Mouse (Mus musculus) limb, embryonic 12.5 days (tissue): ENCODE measurements around the gene Hoxd8. TPM values are rescaled to one million over a fixed set of nuclear protein-coding genes. Genes with fewer than 3 reads are reported as not detected.

Experiments
- ATAC-seq: fragments of 200-750 bp; cut with Nextera tagmentation; 2 replicates; pipeline ENCODE4 v1.8.0; 2017; ENCODE audit warnings: low read depth, moderate TSS enrichment; ENCODE audit not compliant: insufficient number of reproducible peaks, insufficient read depth, low FRiP score, low TSS enrichment
- H3K27ac ChIP-seq: fragments of 300-500 bp; sonication (generic); 2 replicates; pipeline ENCODE4 v1.5.1; 2016; ENCODE audit warnings: mild to moderate bottlenecking, moderate library complexity
- H3K27me3 ChIP-seq: fragments of 300-500 bp; sonication (generic); 2 replicates; pipeline ENCODE4 v1.6.1; 2016; ENCODE audit warnings: mild to moderate bottlenecking, moderate library complexity
- H3K36me3 ChIP-seq: fragments of 300-500 bp; sonication (generic); 2 replicates; pipeline ENCODE4 v1.6.1; 2016; ENCODE audit warnings: mild to moderate bottlenecking, moderate library complexity
- H3K4me1 ChIP-seq: fragments of 300-500 bp; sonication (generic); replicated peaks from 2 replicates; pipeline ENCODE4 v1.6.1; 2016
- H3K4me2 ChIP-seq: fragments of 300-500 bp; sonication (generic); 2 replicates; pipeline ENCODE4 v1.6.1; 2016; ENCODE audit warnings: mild to moderate bottlenecking, moderate library complexity
- H3K4me3 ChIP-seq: fragments of 300-500 bp; sonication (generic); replicated peaks from 2 replicates; pipeline ENCODE4 v1.5.1; 2016; ENCODE audit warnings: mild to moderate bottlenecking
- H3K9ac ChIP-seq: fragments of 300-500 bp; sonication (generic); replicated peaks from 2 replicates; pipeline ENCODE4 v1.6.1; 2016; ENCODE audit warnings: mild to moderate bottlenecking, moderate library complexity
- H3K9me3 ChIP-seq: fragments of 300-500 bp; sonication (generic); 2 replicates; pipeline ENCODE4 v1.6.1; 2016; ENCODE audit warnings: mild to moderate bottlenecking, moderate library complexity
- WGBS: fragments of 180-500 bp; shearing (Covaris S2); methylation state at CpG from one replicate; pipeline ENCODE4 v1.1.7; 2016; 5-methylcytosine and 5-hydroxymethylcytosine counted together
- polyA plus RNA-seq: library from polyadenylated mRNA; unstranded; fragments of >200 nt; fragmentation: Nextera tagmentation; extraction: Ambion mirVana; gene quantifications from 2 replicates; pipeline ENCODE4 v1.2.1, GENCODE M21; 2016

Hoxd8 gene
- polyA plus RNA-seq, 1 experiment from 2014 or later = 7.5 TPM

GRCm38 (mm10) chr2:74686988-74687697 is 17.3 kb upstream of the Hoxd8 start:
- ATAC-seq = no peak
- Histone ChIP-seq H3K27me3 (peaks cover 45% of the 10 kb centered on the region), H3K36me3 (peaks cover 14% of the 10 kb centered on the region; the same call in 1 of the 2 replicates), H3K4me3 (peak overlapping the region; percentile 58), H3K27ac (peak overlapping the region; percentile 92), H3K9ac (peak overlapping the region; percentile 96), H3K4me2 (peak overlapping the region; percentile 92), H3K4me1 (peaks cover 39% of the 10 kb centered on the region), H3K9me3 (no peaks in the 10 kb centered on the region)
- WGBS = under 1% methylated on average over 27 of the region's 27 CpGs

- H3K4me2 ChIP-seq = peak overlapping the region; percentile 92
- ATAC-seq = no peak
- H3K9me3 ChIP-seq = no peaks in the 10 kb centered on the region
- H3K9ac ChIP-seq = peak overlapping the region; percentile 96
- 2% methylated on average over 31 of the region's 31 CpGs for WGBS
- peak overlapping the region; percentile 92 for H3K27ac ChIP-seq
- peaks cover 45% of the 10 kb centered on the region for H3K27me3 ChIP-seq
- peaks cover 21% of the 10 kb centered on the region; the same call in 1 of the 2 replicates for H3K36me3 ChIP-seq
- H3K4me3 ChIP-seq = peak overlapping the region; percentile 58
- H3K4me1 ChIP-seq = peaks cover 39% of the 10 kb centered on the region
Measured at GRCm38 (mm10) chr2:74687698-74688555, 16.5 kb upstream of the Hoxd8 start.

DNA sequence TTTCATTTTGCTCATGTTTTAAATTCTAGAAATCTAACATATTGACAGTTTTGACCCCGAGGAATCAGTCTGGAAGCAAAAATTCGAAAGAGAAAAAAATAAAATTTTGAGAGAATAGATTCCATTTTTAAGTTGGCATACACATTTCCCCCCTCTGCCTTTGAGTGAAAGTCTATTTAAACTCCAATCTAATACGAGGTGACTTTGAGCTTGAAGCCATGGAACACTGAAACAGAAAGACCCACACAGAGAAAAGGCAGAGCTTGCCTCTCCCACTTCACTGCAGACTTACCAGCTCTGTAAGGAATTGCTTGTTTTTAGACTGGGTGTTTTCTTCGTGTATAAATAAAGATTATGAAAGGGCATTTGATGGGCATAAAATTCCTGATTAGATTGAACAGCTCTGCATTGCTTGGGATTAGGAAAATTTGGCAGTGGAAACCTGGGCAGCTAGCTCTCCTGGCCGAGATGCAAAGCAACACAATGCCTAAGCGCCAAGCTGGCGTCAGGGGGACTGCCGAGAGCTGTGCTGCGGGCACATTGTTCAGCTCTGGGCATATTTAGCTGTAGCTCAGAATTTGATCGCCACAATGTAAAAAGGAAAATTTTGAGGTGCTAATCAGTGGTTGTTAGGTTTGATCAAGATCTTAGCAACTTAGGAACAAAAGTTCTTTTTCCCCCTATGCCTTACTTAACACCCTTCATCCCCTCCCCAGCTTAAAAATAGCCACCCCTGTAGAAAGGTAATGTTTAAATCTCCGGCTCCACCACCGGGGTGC is 15.4 kb upstream of the Hoxd8 start:
- peak overlapping the region; percentile 96 for H3K9ac ChIP-seq
- no peak for ATAC-seq
- H3K4me2 ChIP-seq = peak overlapping the region; percentile 92
- H3K27me3 ChIP-seq = peaks cover 40% of the 10 kb centered on the region; the same call in 1 of the 2 replicates
- H3K4me1 ChIP-seq = peaks cover 39% of the 10 kb centered on the region
- peak overlapping the region; percentile 92 for H3K27ac ChIP-seq
- H3K36me3 ChIP-seq = peaks cover 23% of the 10 kb centered on the region; the same call in 1 of the 2 replicates
- H3K9me3 ChIP-seq = no peaks in the 10 kb centered on the region
- peak overlapping the region; percentile 58 for H3K4me3 ChIP-seq
- WGBS = 3% methylated on average over 12 of the region's 12 CpGs

- Histone ChIP-seq H3K4me1 (peaks cover 39% of the 10 kb centered on the region), H3K9me3 (no peaks in the 10 kb centered on the region), H3K27ac (peak overlapping the region; percentile 92), H3K27me3 (peaks cover 39% of the 10 kb centered on the region; the same call in 1 of the 2 replicates), H3K4me3 (peak overlapping the region; percentile 58), H3K36me3 (peaks cover 21% of the 10 kb centered on the region; the same call in 1 of the 2 replicates), H3K9ac (peak overlapping the region; percentile 96), H3K4me2 (peak overlapping the region; percentile 92)
- no peak for ATAC-seq
- 1% methylated on average over 24 of the region's 24 CpGs for WGBS
Measured at GRCm38 (mm10) chr2:74689574-74690337, 14.7 kb upstream of the Hoxd8 start.

- no peak for ATAC-seq
- peak overlapping the region; percentile 66 for H3K4me3 ChIP-seq
- H3K27ac ChIP-seq = peak overlapping the region; percentile 92
- H3K27me3 ChIP-seq = peaks cover 41% of the 10 kb centered on the region
- H3K9me3 ChIP-seq = no peaks in the 10 kb centered on the region
- peak overlapping the region; percentile 96 for H3K9ac ChIP-seq
- H3K4me2 ChIP-seq = peak overlapping the region; percentile 92
- H3K36me3 ChIP-seq = peaks cover 26% of the 10 kb centered on the region
- H3K4me1 ChIP-seq = peaks cover 45% of the 10 kb centered on the region
- WGBS = 5% methylated on average over 8 of the region's 8 CpGs
Measured at GRCm38 (mm10) chr2:74690338-74690716, 14.1 kb upstream of the Hoxd8 start.

GRCm38 (mm10) chr2:74691022-74691951 is 13.1 kb upstream of the Hoxd8 start, which contains the start of gene Hoxd10:
Hoxd10 (plus strand) TSS chr2:74691924.
- Histone ChIP-seq H3K27me3 (peaks cover 50% of the 10 kb centered on the region), H3K27ac (peak within 1 kb of the TSS; percentile 96)

DNA sequence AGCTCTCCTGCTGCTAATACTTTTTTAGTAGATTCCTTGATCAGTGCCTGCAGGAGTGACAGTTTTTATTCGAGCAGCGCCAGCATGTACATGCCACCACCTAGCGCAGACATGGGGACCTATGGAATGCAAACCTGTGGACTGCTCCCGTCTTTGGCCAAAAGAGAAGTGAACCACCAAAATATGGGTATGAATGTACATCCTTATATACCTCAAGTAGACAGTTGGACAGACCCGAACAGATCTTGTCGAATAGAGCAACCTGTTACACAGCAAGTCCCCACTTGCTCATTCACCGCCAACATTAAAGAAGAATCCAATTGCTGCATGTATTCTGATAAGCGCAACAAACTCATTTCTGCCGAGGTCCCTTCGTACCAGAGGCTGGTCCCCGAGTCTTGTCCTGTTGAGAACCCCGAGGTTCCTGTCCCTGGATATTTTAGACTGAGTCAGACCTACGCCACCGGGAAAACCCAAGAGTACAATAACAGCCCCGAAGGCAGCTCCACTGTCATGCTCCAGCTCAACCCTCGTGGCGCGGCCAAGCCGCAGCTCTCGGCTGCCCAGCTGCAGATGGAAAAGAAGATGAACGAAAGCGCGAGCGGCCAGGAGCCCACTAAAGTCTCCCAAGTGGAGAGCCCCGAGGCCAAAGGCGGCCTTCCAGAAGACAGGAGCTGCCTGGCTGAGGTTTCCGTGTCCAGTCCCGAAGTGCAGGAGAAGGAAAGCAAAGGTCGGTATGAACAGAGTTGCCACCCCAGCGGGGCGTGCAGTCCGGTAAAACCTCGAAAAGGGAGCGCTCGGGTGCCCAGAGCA is 12.2 kb upstream of the Hoxd8 start:
- peaks cover 58% of the 10 kb centered on the region for H3K4me1 ChIP-seq
- H3K36me3 ChIP-seq = peaks cover 31% of the 10 kb centered on the region
- H3K9me3 ChIP-seq = no peaks in the 10 kb centered on the region
- H3K27me3 ChIP-seq = peaks cover 57% of the 10 kb centered on the region
- H3K4me2 ChIP-seq = peak overlapping the region; percentile 92
- WGBS = 2% methylated on average over 35 of the region's 35 CpGs
- H3K27ac ChIP-seq = peak overlapping the region; percentile 96
- ATAC-seq = no peak
- peak overlapping the region; percentile 93 for H3K9ac ChIP-seq
- peak overlapping the region; percentile 66 for H3K4me3 ChIP-seq

More at GRCm38 (mm10) chr2:74691022-74691951, 13.1 kb upstream of the Hoxd8 start, which contains the start of gene Hoxd10:
- Histone ChIP-seq H3K9me3 (no peaks in the 10 kb centered on the region), H3K9ac (peak within 1 kb of the TSS; percentile 93), H3K36me3 (peaks cover 32% of the 10 kb centered on the region), H3K4me2 (peak within 1 kb of the TSS; percentile 92), H3K4me1 (peaks cover 54% of the 10 kb centered on the region), H3K4me3 (peak within 1 kb of the TSS; percentile 66)
- WGBS = under 1% methylated on average over 56 of the region's 56 CpGs
- ATAC-seq = peak; percentile 74

DNA sequence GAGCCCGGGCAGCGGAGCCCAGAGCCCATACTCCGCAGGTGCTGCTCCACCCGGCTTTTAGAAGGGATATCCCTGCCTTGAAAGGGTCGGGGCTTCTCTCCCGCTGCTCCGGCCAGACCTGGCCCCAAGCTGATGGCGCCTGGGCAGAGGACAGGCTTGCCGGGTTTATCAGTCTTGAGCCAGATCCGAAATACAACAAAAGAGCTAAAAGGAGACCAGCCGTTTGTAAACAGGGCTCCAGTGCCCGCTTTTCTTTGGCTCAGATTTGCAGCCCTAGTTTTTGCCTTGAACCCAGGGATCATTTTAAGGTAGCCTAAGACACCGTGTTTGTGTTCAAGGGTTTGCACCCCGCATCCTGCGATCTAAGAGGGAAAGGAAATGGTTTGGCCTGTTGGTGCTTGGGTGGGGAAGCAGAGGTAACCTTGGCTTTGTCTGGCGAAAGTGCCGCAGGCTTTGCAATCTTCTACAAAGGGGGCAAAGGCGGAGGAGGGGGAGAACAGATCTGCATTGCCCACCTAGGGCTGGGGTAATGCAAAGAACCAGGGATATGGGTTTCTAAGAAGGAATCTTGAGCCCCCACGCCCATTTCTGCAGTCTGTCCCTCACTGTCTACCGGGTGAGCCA is 11.5 kb upstream of the Hoxd8 start:
- peak overlapping the region; percentile 96 for H3K27ac ChIP-seq
- H3K27me3 ChIP-seq = peaks cover 53% of the 10 kb centered on the region

More for the DNA sequence above, 11.5 kb upstream of the Hoxd8 start:
- Histone ChIP-seq H3K9ac (peak overlapping the region; percentile 93), H3K36me3 (peaks cover 24% of the 10 kb centered on the region), H3K9me3 (no peaks in the 10 kb centered on the region), H3K4me2 (peak overlapping the region; percentile 92), H3K4me1 (peaks cover 60% of the 10 kb centered on the region), H3K4me3 (peak overlapping the region; percentile 66)
- ATAC-seq = no peak
- 2% methylated on average over 20 of the region's 20 CpGs for WGBS
